Mouse (Mus musculus): Measurements from ENCODE around the gene Magi3.

Magi3 gene

DNA sequence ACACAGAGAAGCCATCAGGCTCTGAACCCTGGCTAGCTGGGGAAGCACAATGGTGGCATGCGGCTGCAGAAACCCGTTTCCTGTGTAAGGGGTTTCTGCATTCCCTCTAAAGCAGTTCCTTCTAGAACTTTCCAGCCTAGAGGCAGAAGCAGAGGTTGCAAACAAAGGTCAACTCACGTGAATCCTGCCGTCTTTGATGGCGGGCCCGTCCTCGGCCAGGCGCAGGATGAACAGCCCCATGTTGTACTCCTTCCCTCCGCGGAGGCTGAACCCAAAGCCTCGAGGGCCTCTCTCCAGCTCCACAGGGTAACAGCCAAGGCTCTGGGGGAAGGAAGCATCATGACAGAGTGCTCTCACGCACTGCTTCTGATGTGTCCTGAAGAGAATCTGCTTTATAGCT lies 200.1 kb downstream of the Magi3 start:
- no peak for DNase-seq

GRCm38 (mm10) chr3:104019453-104019852 lies 200.7 kb downstream of the Magi3 start:
- DNase-seq, result peak; percentile 29 to 30

- DNase-seq, result no peak
These were observed 202.2 kb downstream of the Magi3 start for GRCm38 (mm10) chr3:104017931-104018330.

- no peak for DNase-seq
These were observed 208.2 kb downstream of the Magi3 start for GRCm38 (mm10) chr3:104011972-104012371.

DNA sequence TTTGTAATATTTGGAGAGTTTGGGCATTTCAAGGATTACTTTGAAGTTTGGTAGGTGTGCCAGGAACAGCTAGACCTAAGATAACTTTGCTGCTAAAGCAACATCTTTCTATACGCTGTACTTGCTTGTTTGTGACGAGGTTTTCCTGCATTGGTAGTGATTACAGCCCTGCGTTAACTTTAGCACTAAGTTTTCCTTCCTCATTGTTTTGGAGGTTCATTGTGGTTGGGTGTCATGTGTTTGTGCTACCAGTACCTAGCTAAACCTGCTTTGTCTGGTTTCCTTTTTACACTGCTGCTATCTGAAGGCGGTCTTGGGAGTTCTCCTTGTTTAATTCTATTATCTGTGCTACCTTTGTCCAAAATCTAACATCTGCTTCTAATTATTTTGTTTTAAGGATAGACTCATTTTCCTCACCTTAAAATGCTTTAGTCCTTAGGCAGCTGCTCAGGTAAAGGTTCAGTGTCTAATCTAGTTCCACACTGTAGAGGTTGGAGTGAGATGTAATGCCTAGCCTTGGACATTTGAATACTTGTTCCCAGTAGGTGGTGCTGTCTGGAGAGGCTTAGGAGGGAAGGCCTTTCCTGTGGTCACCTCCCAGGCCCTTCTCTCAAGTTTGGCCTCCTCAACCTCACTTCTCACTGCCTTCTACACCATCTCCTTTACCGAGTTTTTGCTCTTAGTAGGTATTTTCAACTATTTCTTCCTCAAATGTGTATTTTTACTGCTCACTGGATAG lies 210.1 kb downstream of the Magi3 start:
- DNase-seq, result no peak

- no peak for DNase-seq
These were observed 212.7 kb downstream of the Magi3 start for GRCm38 (mm10) chr3:104007479-104007878.

- no peak for DNase-seq
These were observed 213.2 kb downstream of the Magi3 start for GRCm38 (mm10) chr3:104006896-104007466.

GRCm38 (mm10) chr3:103998724-103999123 lies 221.4 kb downstream of the Magi3 start:
- DNase-seq, result no peak

- DNase-seq, result no peak
These were observed 228.9 kb downstream of the Magi3 start for GRCm38 (mm10) chr3:103991271-103991670.

- DNase-seq, result no peak
These were observed 230.8 kb downstream of the Magi3 start for GRCm38 (mm10) chr3:103989352-103989751.

DNA sequence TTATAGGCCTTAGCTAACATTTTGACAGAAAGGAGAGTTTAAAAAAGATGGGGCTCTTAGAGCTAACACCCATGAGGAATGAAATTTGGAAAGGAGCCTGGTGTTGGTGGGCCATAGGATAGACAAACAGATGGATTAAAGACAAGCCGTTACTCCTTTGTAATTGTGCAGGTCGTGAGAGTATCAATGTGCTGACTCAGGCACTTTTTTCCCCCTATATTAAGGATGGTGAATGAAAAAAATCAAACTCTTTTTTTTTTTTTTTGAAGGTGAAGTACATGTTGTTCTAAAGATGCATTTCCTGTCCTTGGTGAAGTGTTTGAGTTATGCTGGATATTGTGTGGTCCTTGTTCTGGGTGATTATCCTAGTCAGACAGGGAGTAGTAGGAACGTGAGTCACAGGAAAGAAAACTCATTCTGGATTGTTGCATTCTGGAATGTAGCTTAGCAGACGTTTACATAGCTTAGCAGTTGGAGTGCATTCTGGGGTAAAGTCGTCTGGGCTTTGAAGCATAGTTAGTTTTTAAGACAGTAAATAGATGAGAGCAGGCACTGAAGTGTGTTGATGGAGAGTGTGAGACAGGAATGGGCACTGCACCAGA lies 232.2 kb downstream of the Magi3 start:
- DNase-seq, result no peak

GRCm38 (mm10) chr3:103985194-103985593 lies 235.0 kb downstream of the Magi3 start:
- DNase-seq, result no peak

DNA sequence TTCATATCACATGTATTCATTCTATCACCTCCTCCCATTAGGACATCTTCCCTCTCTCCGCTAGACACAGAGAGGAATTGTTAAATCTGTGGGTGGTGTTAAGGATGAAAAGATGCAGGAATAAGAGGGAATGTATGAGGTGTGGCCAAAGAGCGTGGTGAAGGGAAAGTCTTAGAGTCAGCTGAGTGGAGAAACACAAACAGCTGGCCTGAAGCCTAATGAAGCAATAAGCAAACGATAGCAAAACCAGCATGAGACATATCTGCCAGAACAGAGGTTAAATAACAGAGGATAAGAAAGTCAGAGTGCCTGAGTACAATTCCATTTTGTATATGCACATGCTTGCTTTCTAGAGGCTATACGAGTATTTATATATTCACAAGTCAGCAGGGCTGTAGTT lies 235.6 kb downstream of the Magi3 start:
- DNase-seq, result no peak

DNA sequence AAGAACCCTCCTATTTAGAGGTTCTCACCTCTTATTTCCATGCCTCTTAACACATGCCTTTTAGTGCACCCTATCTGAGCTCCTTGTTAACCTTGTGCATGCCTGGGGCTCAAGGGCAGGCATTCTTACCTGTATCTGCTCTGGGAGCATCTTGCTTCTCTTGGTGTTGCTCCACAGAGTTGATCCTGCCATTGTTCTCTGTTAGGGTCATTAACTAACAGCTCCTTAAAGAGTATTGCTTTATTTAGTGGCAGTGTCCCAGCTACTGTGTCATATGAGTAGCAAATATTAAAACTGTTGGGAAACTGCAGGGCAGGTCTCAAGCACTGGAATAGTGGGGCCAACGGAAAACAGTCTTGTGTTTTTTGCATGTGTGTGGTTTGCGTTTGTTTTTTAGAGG lies 249.0 kb downstream of the Magi3 start:
- DNase-seq, result no peak

DNA sequence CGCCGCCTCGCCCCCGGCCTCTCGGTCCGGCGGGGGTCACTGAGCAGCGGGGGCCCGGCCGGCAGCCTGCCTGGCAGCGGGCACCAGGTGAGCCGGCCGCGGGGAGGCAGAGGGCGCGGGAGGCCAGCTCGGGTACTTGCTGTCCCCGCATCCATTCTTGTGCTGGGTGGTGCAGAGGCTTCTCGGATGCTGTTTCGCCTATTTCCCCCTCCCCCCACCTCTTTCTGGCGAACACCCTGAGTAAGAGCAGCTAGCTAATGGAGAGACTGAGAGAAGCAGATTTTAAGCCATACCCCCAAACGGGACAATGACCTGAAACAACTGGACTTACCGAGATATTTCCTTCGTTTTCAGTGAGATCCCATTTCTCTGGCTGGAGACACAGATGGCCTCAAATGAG lies 251.5 kb downstream of the Magi3 start:
- DNase-seq, result peak; percentile 52 to 59

- DNase-seq, result peak; percentile 83 to 87
These were observed 252.1 kb downstream of the Magi3 start, which contains the start of gene Phtf1 for GRCm38 (mm10) chr3:103967861-103968691. Gene Phtf1 (plus strand): TSS chr3:103968110.

- no peak for DNase-seq
These were observed 252.9 kb downstream of the Magi3 start for GRCm38 (mm10) chr3:103967231-103967630.

Measured in B cell, adult 2 months (primary cell).